Mouse (Mus musculus): ENCODE data around the gene Lrrc20.

DNA sequence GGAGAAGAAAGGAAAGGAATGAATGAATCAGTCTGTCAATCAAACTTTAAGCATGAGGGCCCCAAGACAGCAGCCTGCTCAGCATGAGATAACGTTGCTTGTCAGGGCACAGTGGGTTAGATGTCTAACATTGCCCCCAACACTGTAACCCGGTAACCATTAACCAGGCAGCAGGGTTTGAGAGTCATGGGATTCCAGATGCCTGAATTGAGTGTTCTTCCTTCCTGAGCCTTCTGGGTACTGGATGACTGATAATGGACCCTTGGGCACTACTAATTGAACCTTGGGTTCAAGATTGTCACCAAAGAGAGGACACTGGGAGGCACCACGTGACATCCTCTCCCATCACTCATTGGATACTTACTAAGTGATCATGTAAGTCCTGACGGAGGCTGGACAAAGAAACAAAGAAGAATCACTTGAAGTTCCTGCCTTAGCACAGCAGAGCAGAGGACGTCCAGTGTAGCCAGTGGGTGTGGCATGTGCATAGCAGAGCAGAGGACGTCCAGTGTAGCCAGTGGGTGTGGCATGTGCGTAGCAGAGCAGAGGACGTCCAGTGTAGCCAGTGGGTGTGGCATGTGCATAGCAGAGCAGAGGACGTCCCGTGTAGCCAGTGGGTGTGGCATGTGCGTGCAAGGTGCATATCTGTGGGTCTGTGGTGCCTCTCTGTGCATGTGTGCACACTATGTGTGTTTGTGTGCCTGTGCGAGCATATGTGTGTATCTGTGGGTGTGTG lies 68.7 kb downstream of the Lrrc20 start:
- no peak for TF ChIP-seq POLR2A (IDR thresholded peaks at IDR 0.05; ENCODE audit: low read depth, low read length)
- no peak for TF ChIP-seq CTCF (conservative IDR thresholded peaks at IDR 0.05; ENCODE audit: insufficient read depth, insufficient read length, low read depth, low read length)

All from kidney, adult 2 months (tissue).